Mouse (Mus musculus): ENCODE data around the gene Pcyt2. TPM values are rescaled to one million over a fixed set of nuclear protein-coding genes. Genes with fewer than 3 reads are reported as not detected.

The Pcyt2 gene
- polyA plus RNA-seq, 1 experiment = 51.5 TPM

DNA sequence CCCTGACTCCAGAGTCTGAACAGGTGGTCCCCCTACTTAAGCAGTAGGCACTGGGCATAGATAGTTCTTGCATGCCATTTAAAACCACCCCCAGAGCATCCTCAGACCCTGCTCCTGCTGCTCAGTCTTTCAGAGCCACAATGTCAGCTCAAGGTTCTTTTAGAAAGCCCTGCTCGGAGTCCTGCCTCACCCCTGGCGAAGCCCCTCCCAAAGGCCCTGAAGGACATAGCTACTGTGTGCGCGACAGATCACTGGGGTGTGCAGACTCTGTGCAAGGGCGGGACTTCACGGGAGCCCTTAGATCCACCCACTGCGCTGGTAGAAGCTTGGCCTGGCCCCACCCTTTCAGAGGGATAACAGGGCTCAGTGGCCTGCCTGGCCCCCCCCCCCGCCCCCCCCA is 8.5 kb downstream of the Pcyt2 start:
- no peaks in the 10 kb centered on the region for H3K79me2 ChIP-seq (ENCODE audit: control insufficient read depth, insufficient read depth)
- no peak overlapping the region for H3K4me3 ChIP-seq (ENCODE audit: insufficient read depth, poor library complexity, severe bottlenecking)
- H3ac ChIP-seq (ENCODE audit: control insufficient read depth, insufficient read length, low read depth) = no peak overlapping the region
- H3K79me3 ChIP-seq (ENCODE audit: low read depth) = no peaks in the 10 kb centered on the region
- H3K27me3 ChIP-seq (ENCODE audit: control insufficient read depth, insufficient read depth, insufficient read length) = no peaks in the 10 kb centered on the region
- peaks cover 42% of the 10 kb centered on the region for H3K36me3 ChIP-seq (ENCODE audit: control insufficient read depth, insufficient read depth)
- TF ChIP-seq USF1 (IDR thresholded peaks at IDR 0.05; ENCODE audit: low read depth) (no peak), FOSL1 (IDR thresholded peaks at IDR 0.05; ENCODE audit: insufficient read depth, low read length, poor library complexity, severe bottlenecking) (no peak), CEBPB (IDR thresholded peaks at IDR 0.05; ENCODE audit: low read depth) (no peak), MAX (IDR thresholded peaks at IDR 0.05) (no peak), MYOD1 (IDR thresholded peaks at IDR 0.05; ENCODE audit: control insufficient read depth, insufficient read length, low read depth) (no peak)

DNA sequence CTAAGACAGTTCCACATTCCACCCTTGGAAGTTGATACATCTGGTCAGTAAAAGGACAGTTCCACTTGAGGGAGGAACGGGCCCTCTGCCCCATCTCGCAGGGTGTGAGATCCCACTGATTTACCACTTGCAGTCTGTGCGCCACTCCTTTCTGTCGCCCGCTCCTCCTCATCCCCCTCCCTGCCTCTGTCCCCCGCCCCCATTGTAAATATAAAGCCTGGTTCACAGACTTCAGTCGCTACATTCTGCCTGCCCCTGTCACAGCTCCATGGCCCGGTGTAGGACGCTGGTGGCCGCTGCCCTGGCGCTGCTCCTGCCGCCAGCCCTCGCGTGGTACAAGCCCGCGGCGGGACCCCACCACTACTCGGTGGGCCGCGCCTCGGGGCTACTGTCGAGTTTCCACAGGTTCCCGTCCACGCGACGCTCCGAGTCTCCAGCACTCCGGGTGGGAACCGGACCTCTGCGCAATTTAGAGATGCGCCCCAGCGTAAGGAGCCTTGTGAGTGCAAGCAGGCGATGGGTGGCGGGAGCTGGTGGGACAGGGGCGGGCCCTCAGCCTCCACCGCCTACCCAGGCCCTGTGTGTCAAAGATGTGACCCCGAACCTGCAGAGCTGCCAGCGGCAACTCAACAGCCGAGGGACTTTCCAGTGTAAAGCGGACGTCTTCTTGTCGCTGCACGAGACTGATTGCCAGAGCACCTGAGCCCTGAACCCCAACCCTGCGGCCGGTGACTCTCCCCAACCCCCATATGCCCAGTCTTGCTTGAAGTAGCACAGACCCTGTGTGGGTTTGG is 9.3 kb downstream of the Pcyt2 start, which contains the start of gene Npb:
TSS of gene Npb (plus strand) at position 237 of the 794 bp plus-strand sequence.
- no peaks in the 10 kb centered on the region for H3K79me3 ChIP-seq (ENCODE audit: low read depth)
- peaks cover 48% of the 10 kb centered on the region for H3K36me3 ChIP-seq (ENCODE audit: control insufficient read depth, insufficient read depth)
- H3K27me3 ChIP-seq (ENCODE audit: control insufficient read depth, insufficient read depth, insufficient read length) = no peaks in the 10 kb centered on the region
- H3ac ChIP-seq (ENCODE audit: control insufficient read depth, insufficient read length, low read depth) = no peak within 1 kb of the TSS
- H3K79me2 ChIP-seq (ENCODE audit: control insufficient read depth, insufficient read depth) = no peaks in the 10 kb centered on the region
- no peak for TF ChIP-seq CEBPB (IDR thresholded peaks at IDR 0.05; ENCODE audit: low read depth)
- no peak for TF ChIP-seq MYOD1 (IDR thresholded peaks at IDR 0.05; ENCODE audit: control insufficient read depth, insufficient read length, low read depth)
- no peak for TF ChIP-seq MYOG (IDR thresholded peaks at IDR 0.05; ENCODE audit: control insufficient read depth, extremely low read depth, insufficient read length)
- TF ChIP-seq FOSL1 (IDR thresholded peaks at IDR 0.05; ENCODE audit: insufficient read depth, low read length, poor library complexity, severe bottlenecking) = no peak
- no peak for TF ChIP-seq CTCF (IDR thresholded peaks at IDR 0.05; ENCODE audit: control insufficient read depth, insufficient read depth, insufficient read length)
- TF ChIP-seq USF1 (IDR thresholded peaks at IDR 0.05; ENCODE audit: low read depth) = no peak
- TF ChIP-seq MAX (IDR thresholded peaks at IDR 0.05) = no peak
- H3K4me3 ChIP-seq (ENCODE audit: insufficient read depth, poor library complexity, severe bottlenecking) = no peak within 1 kb of the TSS

DNA sequence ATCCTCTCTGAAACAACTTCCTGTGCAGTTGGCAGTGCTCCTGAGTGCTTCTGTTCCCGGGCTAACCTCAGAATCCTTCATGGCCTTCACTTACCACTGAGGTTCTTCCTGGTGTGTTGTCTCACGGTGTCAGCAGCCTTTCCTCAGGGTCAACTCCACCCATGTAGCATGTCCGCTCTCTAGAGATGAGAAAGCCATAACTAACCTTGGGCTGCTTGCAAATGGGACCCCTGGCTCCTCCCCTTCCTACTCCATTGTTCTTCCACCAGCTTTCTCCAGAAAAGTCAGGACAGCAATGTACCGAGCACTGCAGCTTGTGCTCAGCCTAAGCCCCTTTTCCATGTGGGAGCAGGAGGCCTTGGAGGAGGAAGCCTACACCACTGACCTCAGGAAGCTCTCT is 11.0 kb downstream of the Pcyt2 start:
- H3K79me2 ChIP-seq (ENCODE audit: control insufficient read depth, insufficient read depth) = no peaks in the 10 kb centered on the region
- H3K79me3 ChIP-seq (ENCODE audit: low read depth) = no peaks in the 10 kb centered on the region
- no peak overlapping the region for H3ac ChIP-seq (ENCODE audit: control insufficient read depth, insufficient read length, low read depth)
- no peaks in the 10 kb centered on the region for H3K27me3 ChIP-seq (ENCODE audit: control insufficient read depth, insufficient read depth, insufficient read length)
- H3K36me3 ChIP-seq (ENCODE audit: control insufficient read depth, insufficient read depth) = peaks cover 47% of the 10 kb centered on the region
- H3K4me3 ChIP-seq (ENCODE audit: insufficient read depth, poor library complexity, severe bottlenecking) = no peak overlapping the region
- TF ChIP-seq MYOD1 (IDR thresholded peaks at IDR 0.05; ENCODE audit: control insufficient read depth, insufficient read length, low read depth) = no peak
- TF ChIP-seq MAX (IDR thresholded peaks at IDR 0.05) = no peak
- no peak for TF ChIP-seq USF1 (IDR thresholded peaks at IDR 0.05; ENCODE audit: low read depth)
- TF ChIP-seq MYOG (IDR thresholded peaks at IDR 0.05; ENCODE audit: control insufficient read depth, extremely low read depth, insufficient read length) = no peak

DNA sequence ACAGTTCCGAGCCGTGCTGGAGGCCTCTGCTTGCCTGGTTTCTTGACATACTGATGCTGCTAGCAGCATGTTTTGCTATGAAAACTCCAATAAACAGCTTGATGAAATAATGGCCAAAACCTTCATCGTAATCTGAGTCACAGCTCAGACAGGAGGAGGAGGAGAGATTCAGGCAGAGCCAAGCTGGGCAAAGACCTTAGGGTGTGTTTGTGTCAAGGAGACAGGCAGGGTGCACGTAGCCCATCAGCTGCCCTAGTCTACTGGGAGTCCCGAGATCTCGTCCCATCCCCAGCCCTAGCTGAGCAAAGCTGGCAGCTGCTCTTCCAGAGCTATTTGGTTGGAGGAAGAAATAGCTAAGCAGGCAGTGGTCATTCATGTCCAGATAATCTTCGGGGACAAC is 12.1 kb downstream of the Pcyt2 start:
- Histone ChIP-seq H3K79me3 (ENCODE audit: low read depth) (peaks cover 1% of the 10 kb centered on the region), H3K27me3 (ENCODE audit: control insufficient read depth, insufficient read depth, insufficient read length) (no peaks in the 10 kb centered on the region), H3ac (ENCODE audit: control insufficient read depth, insufficient read length, low read depth) (no peak overlapping the region), H3K4me3 (ENCODE audit: insufficient read depth, poor library complexity, severe bottlenecking) (no peak overlapping the region), H3K36me3 (ENCODE audit: control insufficient read depth, insufficient read depth) (peaks cover 48% of the 10 kb centered on the region), H3K79me2 (ENCODE audit: control insufficient read depth, insufficient read depth) (peaks cover 7% of the 10 kb centered on the region)
- TF ChIP-seq CEBPB (IDR thresholded peaks at IDR 0.05; ENCODE audit: low read depth) = no peak
- no peak for TF ChIP-seq CTCF (IDR thresholded peaks at IDR 0.05; ENCODE audit: control insufficient read depth, insufficient read depth, insufficient read length)
- no peak for TF ChIP-seq USF1 (IDR thresholded peaks at IDR 0.05; ENCODE audit: low read depth)
- no peak for TF ChIP-seq FOSL1 (IDR thresholded peaks at IDR 0.05; ENCODE audit: insufficient read depth, low read length, poor library complexity, severe bottlenecking)
- TF ChIP-seq MYOG (IDR thresholded peaks at IDR 0.05; ENCODE audit: control insufficient read depth, extremely low read depth, insufficient read length) = no peak
- no peak for TF ChIP-seq MAX (IDR thresholded peaks at IDR 0.05)
- TF ChIP-seq MYOD1 (IDR thresholded peaks at IDR 0.05; ENCODE audit: control insufficient read depth, insufficient read length, low read depth) = no peak

DNA sequence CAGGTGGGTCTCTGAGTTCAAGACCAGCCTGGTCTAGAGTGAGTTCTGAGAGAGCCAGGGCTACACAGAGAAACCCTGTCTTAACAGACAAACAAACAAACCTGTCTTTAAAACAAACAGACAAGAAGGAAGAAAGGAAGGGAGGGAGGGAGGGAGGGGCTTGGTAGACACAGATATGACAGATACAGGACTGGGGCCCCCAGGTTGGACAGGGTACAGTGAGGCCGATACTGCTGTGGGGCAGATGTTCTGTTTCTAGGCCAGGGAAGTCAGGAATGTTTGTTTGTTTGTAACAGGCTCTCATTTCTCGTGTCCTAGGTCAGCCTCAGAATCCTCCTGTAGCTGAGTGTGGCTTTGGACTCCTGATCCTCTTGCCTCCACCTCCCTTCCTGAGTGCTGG is 14.2 kb downstream of the Pcyt2 start:
- Histone ChIP-seq H3ac (ENCODE audit: control insufficient read depth, insufficient read length, low read depth) (no peak overlapping the region), H3K4me3 (ENCODE audit: insufficient read depth, poor library complexity, severe bottlenecking) (no peak overlapping the region), H3K79me3 (ENCODE audit: low read depth) (peaks cover 9% of the 10 kb centered on the region), H3K27me3 (ENCODE audit: control insufficient read depth, insufficient read depth, insufficient read length) (no peaks in the 10 kb centered on the region), H3K79me2 (ENCODE audit: control insufficient read depth, insufficient read depth) (peaks cover 29% of the 10 kb centered on the region), H3K36me3 (ENCODE audit: control insufficient read depth, insufficient read depth) (peaks cover 56% of the 10 kb centered on the region)
- TF ChIP-seq MAX (IDR thresholded peaks at IDR 0.05) (no peak), MYOD1 (IDR thresholded peaks at IDR 0.05; ENCODE audit: control insufficient read depth, insufficient read length, low read depth) (no peak), USF1 (IDR thresholded peaks at IDR 0.05; ENCODE audit: low read depth) (no peak), CTCF (IDR thresholded peaks at IDR 0.05; ENCODE audit: control insufficient read depth, insufficient read depth, insufficient read length) (no peak), MYOG (IDR thresholded peaks at IDR 0.05; ENCODE audit: control insufficient read depth, extremely low read depth, insufficient read length) (no peak), CEBPB (IDR thresholded peaks at IDR 0.05; ENCODE audit: low read depth) (no peak), FOSL1 (IDR thresholded peaks at IDR 0.05; ENCODE audit: insufficient read depth, low read length, poor library complexity, severe bottlenecking) (no peak)

DNA sequence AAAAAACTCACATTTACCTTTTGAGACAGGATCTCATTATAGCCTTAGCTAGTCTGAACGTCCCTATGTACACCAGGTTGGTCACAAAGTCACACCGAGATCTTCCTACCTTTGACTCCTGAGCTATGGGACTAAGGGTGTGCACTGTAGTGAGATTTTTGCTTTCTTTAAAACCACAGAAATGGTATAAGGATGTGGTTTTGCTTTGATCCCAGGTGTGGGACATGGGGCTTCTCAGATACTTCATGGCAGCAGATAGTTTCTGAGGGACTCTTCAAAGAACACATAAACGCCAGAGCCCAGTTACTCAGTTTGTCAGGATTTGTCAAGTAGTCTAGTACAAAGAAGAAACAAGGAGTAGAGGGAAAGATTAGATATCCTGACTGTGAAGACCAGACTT is 17.0 kb downstream of the Pcyt2 start:
- no peak overlapping the region for H3ac ChIP-seq (ENCODE audit: control insufficient read depth, insufficient read length, low read depth)
- peaks cover 30% of the 10 kb centered on the region for H3K79me3 ChIP-seq (ENCODE audit: low read depth)
- H3K27me3 ChIP-seq (ENCODE audit: control insufficient read depth, insufficient read depth, insufficient read length) = no peaks in the 10 kb centered on the region
- TF ChIP-seq MAX (IDR thresholded peaks at IDR 0.05) (no peak), CEBPB (IDR thresholded peaks at IDR 0.05; ENCODE audit: low read depth) (no peak), MYOD1 (IDR thresholded peaks at IDR 0.05; ENCODE audit: control insufficient read depth, insufficient read length, low read depth) (no peak), CTCF (IDR thresholded peaks at IDR 0.05; ENCODE audit: control insufficient read depth, insufficient read depth, insufficient read length) (no peak), MYOG (IDR thresholded peaks at IDR 0.05; ENCODE audit: control insufficient read depth, extremely low read depth, insufficient read length) (no peak), FOSL1 (IDR thresholded peaks at IDR 0.05; ENCODE audit: insufficient read depth, low read length, poor library complexity, severe bottlenecking) (no peak), USF1 (IDR thresholded peaks at IDR 0.05; ENCODE audit: low read depth) (no peak)
- H3K4me3 ChIP-seq (ENCODE audit: insufficient read depth, poor library complexity, severe bottlenecking) = no peak overlapping the region
- peaks cover 70% of the 10 kb centered on the region for H3K36me3 ChIP-seq (ENCODE audit: control insufficient read depth, insufficient read depth)
- peaks cover 54% of the 10 kb centered on the region for H3K79me2 ChIP-seq (ENCODE audit: control insufficient read depth, insufficient read depth)

Measured in C2C12 (cell line).